Mouse (Mus musculus) lung, postnatal 0 days (tissue): Measurements from ENCODE around the gene Ube2z. TPM values are rescaled to one million over a fixed set of nuclear protein-coding genes. Genes with fewer than 3 reads are reported as not detected.

ENCODE experiments used
- ATAC-seq: fragments of 200-750 bp; cut with Nextera tagmentation; 2 replicates; pipeline ENCODE4 v1.8.0; 2017; ENCODE audit warnings: moderate library complexity
- DNase-seq: peaks from one replicate; pipeline ENCODE4 v3.0.0-alpha.2; 2016; ENCODE audit warnings: low spot score
- H3K27ac ChIP-seq: fragments of 300-500 bp; sonication (generic); 2 replicates; pipeline ENCODE4 v1.5.1; 2014; ENCODE audit warnings: antibody characterized with exemption, mild to moderate bottlenecking, low read length, mixed read lengths
- H3K27me3 ChIP-seq: fragments of 300-500 bp; sonication (generic); replicated peaks from 2 replicates; pipeline ENCODE4 v1.6.1; 2014; ENCODE audit warnings: low read length, mixed read lengths; ENCODE audit not compliant: insufficient read depth
- H3K36me3 ChIP-seq: fragments of 300-500 bp; sonication (generic); 2 replicates; pipeline ENCODE4 v1.6.1; 2014; ENCODE audit warnings: low read length, mixed read lengths; ENCODE audit not compliant: insufficient read depth
- H3K4me1 ChIP-seq: fragments of 300-500 bp; sonication (generic); 2 replicates; pipeline ENCODE4 v1.6.1; 2014; ENCODE audit warnings: antibody characterized with exemption, low read depth, low read length, mixed read lengths; ENCODE audit not compliant: insufficient read depth
- H3K4me2 ChIP-seq: fragments of 300-500 bp; sonication (generic); replicated peaks from 2 replicates; pipeline ENCODE4 v1.6.1; 2014; ENCODE audit warnings: low read depth, mild to moderate bottlenecking, low read length, moderate library complexity, mixed read lengths
- H3K4me3 ChIP-seq: fragments of 300-500 bp; sonication (generic); 2 replicates; pipeline ENCODE4 v1.5.1; 2014; ENCODE audit warnings: low read depth, low read length
- H3K9ac ChIP-seq: fragments of 300-500 bp; sonication (generic); replicated peaks from 2 replicates; pipeline ENCODE4 v1.6.1; 2014; ENCODE audit warnings: low read depth, mild to moderate bottlenecking
- H3K9me3 ChIP-seq: fragments of 300-500 bp; sonication (generic); 2 replicates; pipeline ENCODE4 v1.6.1; 2016; ENCODE audit warnings: low read length, mixed read lengths
- CTCF ChIP-seq: IDR thresholded peaks from 2 replicates; pipeline ENCODE4 v1.5.1; 2016; ENCODE audit warnings: antibody characterized with exemption, mild to moderate bottlenecking
- EP300 ChIP-seq: IDR thresholded peaks from 2 replicates; pipeline ENCODE4 v1.6.1; 2016; ENCODE audit warnings: antibody characterized with exemption, mild to moderate bottlenecking, control low read depth
- WGBS: fragments of 180-500 bp; shearing (Covaris S2); extraction: QIAGEN DNeasy Blood & Tissue Kit; methylation state at CpG from one replicate; pipeline ENCODE4 v1.1.7; 2014; 5-methylcytosine and 5-hydroxymethylcytosine counted together
- polyA plus RNA-seq: library from polyadenylated mRNA; unstranded; fragments of >200 nt; fragmentation: Nextera tagmentation; extraction: Ambion mirVana; gene quantifications from 2 replicates; pipeline ENCODE4 v1.2.1, GENCODE M21; 2015

Gene Ube2z
- polyA plus RNA-seq, 1 experiment from 2014 or later: 29.6 TPM

- DNase-seq (peak; percentile 100), ATAC-seq (peak; percentile 97)
- peak within 1 kb of the TSS; percentile 89 for H3K4me2 ChIP-seq
- under 1% methylated on average over 37 of the region's 37 CpGs for WGBS
- peaks cover 13% of the 10 kb centered on the region; the same call in 1 of the 2 replicates for H3K4me1 ChIP-seq
- peak within 1 kb of the TSS; percentile 60 for H3K4me3 ChIP-seq
- no peaks in the 10 kb centered on the region; the same call in 1 of the 2 replicates for H3K36me3 ChIP-seq
- TF ChIP-seq EP300: peak; percentile 29
- no peak; the same call in 1 of the 2 replicates for TF ChIP-seq CTCF
- H3K27ac ChIP-seq: peak within 1 kb of the TSS; percentile 81
- H3K9ac ChIP-seq: peak within 1 kb of the TSS; percentile 63
- H3K27me3 ChIP-seq: no peaks in the 10 kb centered on the region
- no peaks in the 10 kb centered on the region for H3K9me3 ChIP-seq
These were observed 10.5 kb upstream of the Ube2z start, which contains the start of gene Atp5g1 for GRCm38 (mm10) chr11:96075509-96076220. TSS of gene Atp5g1 (minus strand) at chr11:96075670.

- TF ChIP-seq EP300 (no peak), CTCF (no peak)
- no peak for ATAC-seq
- 3% methylated on average over 15 of the region's 15 CpGs for WGBS
- DNase-seq: peak; percentile 17
- Histone ChIP-seq H3K9ac (peak overlapping the region; percentile 63), H3K27me3 (no peaks in the 10 kb centered on the region), H3K4me3 (peak overlapping the region; percentile 60), H3K4me1 (peaks cover 13% of the 10 kb centered on the region; the same call in 1 of the 2 replicates), H3K27ac (peak overlapping the region; percentile 81), H3K4me2 (peak overlapping the region; percentile 89), H3K9me3 (no peaks in the 10 kb centered on the region), H3K36me3 (no peaks in the 10 kb centered on the region; the same call in 1 of the 2 replicates)
These were observed 10.0 kb upstream of the Ube2z start for GRCm38 (mm10) chr11:96075177-96075508.

DNA sequence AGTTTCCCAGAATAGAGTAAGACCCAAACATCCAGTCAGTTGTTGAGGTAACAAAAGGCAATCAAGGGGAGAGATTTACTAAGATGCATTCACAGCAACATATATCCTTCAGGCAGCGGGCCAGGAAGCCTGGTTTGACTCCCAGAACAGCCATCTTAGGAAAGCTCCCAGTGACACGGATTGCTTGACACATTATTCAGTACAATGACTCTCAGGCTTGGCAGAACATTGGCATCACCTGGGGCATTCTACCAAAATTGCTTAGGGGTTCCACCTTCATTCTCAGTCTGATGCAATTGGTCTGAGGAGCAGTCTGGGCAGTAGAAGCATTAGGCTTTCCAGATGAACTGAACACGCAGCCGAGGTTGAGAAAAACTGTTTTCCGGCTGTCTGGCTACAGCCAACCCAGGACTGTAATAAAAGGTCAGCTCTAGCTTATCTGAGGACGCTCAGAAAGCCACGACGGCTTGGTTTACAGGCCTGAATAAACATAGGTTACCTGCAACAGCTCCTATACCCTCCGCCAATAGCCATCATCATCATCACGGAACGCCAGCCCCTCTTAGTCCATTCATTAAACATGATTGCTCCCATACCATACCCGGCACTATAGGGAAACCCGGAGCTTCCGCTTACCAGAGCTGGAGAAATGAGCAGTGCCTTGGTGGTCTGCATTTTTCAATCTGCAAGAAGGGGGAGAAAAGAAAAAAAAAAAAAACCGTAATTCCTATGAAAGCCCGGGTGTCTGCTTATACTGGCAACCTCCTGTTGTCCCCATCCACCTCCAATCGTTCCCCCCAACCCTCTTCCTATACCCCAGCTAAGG lies 9.4 kb upstream of the Ube2z start:
- no peaks in the 10 kb centered on the region; the same call in 1 of the 2 replicates for H3K36me3 ChIP-seq
- 10% methylated on average over 17 of the region's 17 CpGs for WGBS
- H3K27me3 ChIP-seq: no peaks in the 10 kb centered on the region
- H3K4me2 ChIP-seq: peak overlapping the region; percentile 89
- H3K9me3 ChIP-seq: no peaks in the 10 kb centered on the region
- H3K4me3 ChIP-seq: peak overlapping the region; percentile 60
- no peak for DNase-seq
- peaks cover 13% of the 10 kb centered on the region; the same call in 1 of the 2 replicates for H3K4me1 ChIP-seq
- ATAC-seq: no peak
- TF ChIP-seq CTCF (no peak), EP300 (no peak)
- peak overlapping the region; percentile 63 for H3K9ac ChIP-seq
- peak overlapping the region; percentile 81 for H3K27ac ChIP-seq

- peaks cover 13% of the 10 kb centered on the region; the same call in 1 of the 2 replicates for H3K4me1 ChIP-seq
- WGBS: 83% methylated on average over 7 of the region's 9 CpGs
- DNase-seq (no peak), ATAC-seq (no peak)
- no peak overlapping the region for H3K27ac ChIP-seq
- no peak overlapping the region for H3K4me3 ChIP-seq
- H3K27me3 ChIP-seq: no peaks in the 10 kb centered on the region
- TF ChIP-seq CTCF: no peak
- no peak for TF ChIP-seq EP300
- no peak overlapping the region for H3K4me2 ChIP-seq
- no peak overlapping the region for H3K9ac ChIP-seq
- no peaks in the 10 kb centered on the region; the same call in 1 of the 2 replicates for H3K36me3 ChIP-seq
- no peaks in the 10 kb centered on the region for H3K9me3 ChIP-seq
These were observed 8.3 kb upstream of the Ube2z start for GRCm38 (mm10) chr11:96073295-96073993.

GRCm38 (mm10) chr11:96071013-96071412 lies 5.8 kb upstream of the Ube2z start:
- Histone ChIP-seq H3K4me1 (peaks cover 8% of the 10 kb centered on the region; the same call in 1 of the 2 replicates), H3K27me3 (no peaks in the 10 kb centered on the region), H3K9me3 (no peaks in the 10 kb centered on the region), H3K4me3 (no peak overlapping the region), H3K27ac (no peak overlapping the region), H3K9ac (no peak overlapping the region), H3K4me2 (no peak overlapping the region), H3K36me3 (no peaks in the 10 kb centered on the region; the same call in 1 of the 2 replicates)
- ATAC-seq (no peak), DNase-seq (no peak)
- 84% methylated on average over 1 of the region's 1 CpGs for WGBS
- TF ChIP-seq CTCF (no peak), EP300 (no peak)

- H3K27ac ChIP-seq: no peak overlapping the region
- ATAC-seq: no peak
- H3K4me1 ChIP-seq: peaks cover 8% of the 10 kb centered on the region; the same call in 1 of the 2 replicates
- H3K4me2 ChIP-seq: no peak overlapping the region
- no peaks in the 10 kb centered on the region; the same call in 1 of the 2 replicates for H3K36me3 ChIP-seq
- no peaks in the 10 kb centered on the region for H3K9me3 ChIP-seq
- TF ChIP-seq CTCF: no peak
- no peak for TF ChIP-seq EP300
- H3K4me3 ChIP-seq: no peak overlapping the region
- no peaks in the 10 kb centered on the region for H3K27me3 ChIP-seq
- DNase-seq: no peak
- WGBS: 92% methylated on average over 7 of the region's 7 CpGs
- no peak overlapping the region for H3K9ac ChIP-seq
These were observed 5.2 kb upstream of the Ube2z start for GRCm38 (mm10) chr11:96070353-96070752.
